Mouse (Mus musculus) right cerebral cortex, postnatal 14 days (tissue): ENCODE measurements around the gene 1700001O22Rik.

Experiments
- DNase-seq: peaks from one replicate; pipeline ENCODE4 v3.0.0; 2022

1700001O22Rik gene

GRCm38 (mm10) chr2:30803604-30804003 lies at the start of gene 1700001O22Rik:
Gene 1700001O22Rik (minus strand): TSS chr2:30803661.
- no peak for DNase-seq

GRCm38 (mm10) chr2:30852771-30853313 lies 49.4 kb upstream of the 1700001O22Rik start:
- no peak for DNase-seq

- no peak for DNase-seq
Observed at GRCm38 (mm10) chr2:30850581-30850980, 47.1 kb upstream of the 1700001O22Rik start.

- DNase-seq = no peak
Observed at GRCm38 (mm10) chr2:30848184-30848583, 44.7 kb upstream of the 1700001O22Rik start.

- DNase-seq = no peak
Observed at GRCm38 (mm10) chr2:30846723-30847122, 43.3 kb upstream of the 1700001O22Rik start.

GRCm38 (mm10) chr2:30846236-30846635 lies 42.8 kb upstream of the 1700001O22Rik start:
- DNase-seq = no peak

GRCm38 (mm10) chr2:30845152-30846070 lies 42.0 kb upstream of the 1700001O22Rik start:
- DNase-seq = no peak

GRCm38 (mm10) chr2:30842615-30843014 lies 39.2 kb upstream of the 1700001O22Rik start:
- DNase-seq = no peak

GRCm38 (mm10) chr2:30836238-30836990 lies 33.0 kb upstream of the 1700001O22Rik start:
- DNase-seq = peak; percentile 40

GRCm38 (mm10) chr2:30834373-30835022 lies 31.0 kb upstream of the 1700001O22Rik start, which contains the start of gene Prrx2:
Gene Prrx2 (plus strand): TSS chr2:30834972.
- no peak for DNase-seq

- no peak for DNase-seq
Observed at GRCm38 (mm10) chr2:30833644-30834043, 30.2 kb upstream of the 1700001O22Rik start.

- DNase-seq = no peak
Observed at GRCm38 (mm10) chr2:30830283-30830795, 26.9 kb upstream of the 1700001O22Rik start, which contains the start of gene Asb6. Gene Asb6 (minus strand): TSS chr2:30830333.

GRCm38 (mm10) chr2:30829315-30829714 lies 25.9 kb upstream of the 1700001O22Rik start:
- no peak for DNase-seq

GRCm38 (mm10) chr2:30827749-30828475 lies 24.5 kb upstream of the 1700001O22Rik start:
- DNase-seq = peak; percentile 97

GRCm38 (mm10) chr2:30826825-30827748 lies 23.6 kb upstream of the 1700001O22Rik start:
- peak; percentile 67 for DNase-seq

- peak; percentile 42 for DNase-seq
Observed at GRCm38 (mm10) chr2:30823385-30824153, 20.1 kb upstream of the 1700001O22Rik start.

- no peak for DNase-seq
Observed at GRCm38 (mm10) chr2:30822460-30822859, 19.0 kb upstream of the 1700001O22Rik start.

- DNase-seq = no peak
Observed at GRCm38 (mm10) chr2:30821073-30821472, 17.6 kb upstream of the 1700001O22Rik start.

- no peak for DNase-seq
Observed at GRCm38 (mm10) chr2:30819873-30820272, 16.4 kb upstream of the 1700001O22Rik start.

GRCm38 (mm10) chr2:30816383-30816782 lies 12.9 kb upstream of the 1700001O22Rik start:
- DNase-seq = no peak
